Mouse (Mus musculus) kidney, embryonic 15.5 days (tissue): ENCODE measurements around the gene Car12. TPM values are rescaled to one million over a fixed set of nuclear protein-coding genes. Genes with fewer than 3 reads are reported as not detected.

Experiments
- ATAC-seq: fragments of 200-750 bp; cut with Nextera tagmentation; replicated peaks from 2 replicates; pipeline ENCODE4 v1.8.0; 2017; ENCODE audit warnings: moderate TSS enrichment; ENCODE audit not compliant: low FRiP score
- H3K27ac ChIP-seq: fragments of 300-500 bp; sonication (generic); 2 replicates; pipeline ENCODE4 v1.5.1; 2015; ENCODE audit warnings: mild to moderate bottlenecking, inconsistent platforms
- H3K27me3 ChIP-seq: fragments of 300-500 bp; sonication (generic); 2 replicates; pipeline ENCODE4 v1.6.1; 2015; ENCODE audit warnings: inconsistent platforms
- H3K36me3 ChIP-seq: fragments of 300-500 bp; sonication (generic); 2 replicates; pipeline ENCODE4 v1.6.1; 2015; ENCODE audit warnings: inconsistent platforms
- H3K4me1 ChIP-seq: fragments of 300-500 bp; sonication (generic); 2 replicates; pipeline ENCODE4 v1.6.1; 2015; ENCODE audit warnings: inconsistent platforms
- H3K4me2 ChIP-seq: fragments of 300-500 bp; sonication (generic); 2 replicates; pipeline ENCODE4 v1.6.1; 2015; ENCODE audit warnings: moderate library complexity, mild to moderate bottlenecking, inconsistent platforms
- H3K4me3 ChIP-seq: fragments of 300-500 bp; sonication (generic); replicated peaks from 2 replicates; pipeline ENCODE4 v1.5.1; 2015; ENCODE audit warnings: mild to moderate bottlenecking, inconsistent platforms
- H3K9ac ChIP-seq: fragments of 300-500 bp; sonication (generic); 2 replicates; pipeline ENCODE4 v1.6.1; 2015; ENCODE audit warnings: mild to moderate bottlenecking, inconsistent platforms
- H3K9me3 ChIP-seq: fragments of 300-500 bp; sonication (generic); replicated peaks from 2 replicates; pipeline ENCODE4 v1.6.1; 2016; ENCODE audit warnings: inconsistent platforms
- WGBS: fragments of 180-500 bp; shearing (Covaris S2); methylation state at CpG from one replicate; pipeline ENCODE4 v1.1.7; 2015; ENCODE audit warnings: mixed read lengths; 5-methylcytosine and 5-hydroxymethylcytosine counted together
- polyA plus RNA-seq: library from polyadenylated mRNA; unstranded; fragments of >200 nt; fragmentation: Nextera tagmentation; extraction: Ambion mirVana; gene quantifications from 2 replicates; pipeline ENCODE4 v1.2.1, GENCODE M21; 2015

The Car12 gene
- polyA plus RNA-seq, 1 experiment from 2014 or later: 14.5 TPM

- no peak for ATAC-seq
- no peak overlapping the region for H3K27ac ChIP-seq
- H3K27me3 ChIP-seq: peaks cover 33% of the 10 kb centered on the region
- 78% methylated on average over 2 of the region's 2 CpGs for WGBS
- H3K4me3 ChIP-seq: no peak overlapping the region
- H3K4me1 ChIP-seq: peaks cover 22% of the 10 kb centered on the region
- H3K9ac ChIP-seq: no peak overlapping the region
- 0 out of 2 replicates have a peak overlapping the region, but pooled peaks have one; percentile 1 for H3K4me2 ChIP-seq
- no peaks in the 10 kb centered on the region for H3K36me3 ChIP-seq
- H3K9me3 ChIP-seq: no peaks in the 10 kb centered on the region
Observed at GRCm38 (mm10) chr9:66715361-66715760, 1.9 kb downstream of the Car12 start.

GRCm38 (mm10) chr9:66716533-66716932, 3.0 kb downstream of the Car12 start:
- H3K9me3 ChIP-seq: no peaks in the 10 kb centered on the region
- H3K4me3 ChIP-seq: no peak overlapping the region
- peaks cover 22% of the 10 kb centered on the region for H3K4me1 ChIP-seq
- no peak overlapping the region for H3K9ac ChIP-seq
- ATAC-seq: no peak
- H3K27ac ChIP-seq: no peak overlapping the region
- 76% methylated on average over 3 of the region's 3 CpGs for WGBS
- H3K4me2 ChIP-seq: no peak overlapping the region
- H3K27me3 ChIP-seq: peaks cover 33% of the 10 kb centered on the region
- H3K36me3 ChIP-seq: no peaks in the 10 kb centered on the region

DNA sequence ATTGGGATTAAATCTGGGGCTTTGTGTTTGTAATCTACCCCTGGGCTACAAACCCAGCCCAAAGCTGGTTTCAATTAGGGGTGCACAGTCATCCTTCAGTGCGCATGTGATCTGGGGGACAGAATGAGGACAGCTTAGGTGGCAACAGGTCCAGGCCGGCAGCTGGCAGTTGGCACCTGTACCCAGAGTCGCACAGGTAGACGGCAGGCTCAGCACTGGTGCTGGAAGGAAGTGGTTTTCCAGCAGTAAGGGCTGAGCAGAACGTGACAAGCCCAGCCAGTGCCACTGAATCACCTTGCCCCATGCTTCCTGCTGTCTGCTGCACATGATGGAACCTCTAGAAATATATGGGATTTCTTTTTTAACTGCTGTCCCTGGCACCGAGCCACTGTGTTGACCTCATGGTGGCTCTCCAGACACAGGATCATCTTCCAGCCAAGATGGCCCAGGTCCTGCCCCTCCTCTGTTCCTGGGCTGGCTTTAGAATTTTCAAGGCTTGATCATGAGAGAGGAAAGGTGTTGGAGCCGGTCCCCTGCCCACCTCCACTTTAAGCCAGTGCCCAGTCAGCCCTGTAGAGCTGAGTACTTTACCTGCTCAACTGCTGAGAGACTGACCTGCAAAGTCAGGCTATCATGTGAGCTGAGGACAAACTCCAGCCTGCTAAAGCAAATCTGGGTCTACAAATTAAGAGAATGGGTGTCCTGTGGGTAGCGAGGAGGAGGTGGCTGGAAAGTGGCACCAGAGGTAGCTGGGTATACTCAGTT, 7.4 kb downstream of the Car12 start:
- Histone ChIP-seq H3K27ac (no peak overlapping the region), H3K4me3 (no peak overlapping the region), H3K4me2 (no peak overlapping the region), H3K4me1 (peaks cover 16% of the 10 kb centered on the region), H3K9me3 (no peaks in the 10 kb centered on the region), H3K9ac (no peak overlapping the region), H3K27me3 (peaks cover 4% of the 10 kb centered on the region; the same call in 1 of the 2 replicates), H3K36me3 (no peaks in the 10 kb centered on the region)
- WGBS: 83% methylated on average over 8 of the region's 8 CpGs
- no peak for ATAC-seq

DNA sequence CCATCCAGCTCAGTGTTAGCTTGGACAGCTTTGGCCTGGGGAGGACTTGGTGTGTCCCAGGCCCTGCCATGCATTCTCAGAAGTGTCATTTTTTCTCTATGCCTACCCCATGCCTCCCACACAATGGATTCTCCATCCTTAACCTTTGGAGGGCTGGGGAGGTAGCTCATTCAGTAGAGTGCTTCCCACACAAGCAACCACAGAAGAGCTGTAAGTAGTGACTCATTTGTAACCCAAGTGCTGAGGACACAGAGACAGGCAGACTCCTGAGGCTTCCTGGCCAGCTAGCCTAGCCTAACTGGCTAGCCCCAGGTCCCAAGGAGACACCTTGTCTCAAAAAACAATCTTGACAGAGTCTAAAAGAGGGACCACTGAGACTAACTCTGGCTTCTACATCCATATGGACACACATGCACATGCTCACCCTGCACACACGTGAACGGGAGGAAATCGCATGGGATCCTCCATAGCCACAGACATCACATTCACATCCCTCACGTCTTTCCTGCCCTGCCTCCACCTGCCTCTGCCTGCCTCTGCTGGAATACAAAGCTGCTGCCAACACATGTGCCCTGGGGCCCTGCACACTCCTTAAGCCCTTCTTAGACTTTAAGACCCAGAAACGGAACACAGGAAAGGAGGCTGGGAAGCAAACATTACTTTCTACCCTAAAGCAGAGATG, 8.8 kb downstream of the Car12 start:
- WGBS: 64% methylated on average over 5 of the region's 5 CpGs
- Histone ChIP-seq H3K9me3 (no peaks in the 10 kb centered on the region), H3K27me3 (no peaks in the 10 kb centered on the region), H3K36me3 (no peaks in the 10 kb centered on the region), H3K27ac (peak overlapping the region; percentile 32; the same call in 1 of the 2 replicates), H3K4me2 (no peak overlapping the region), H3K4me3 (no peak overlapping the region), H3K9ac (no peak overlapping the region), H3K4me1 (peaks cover 26% of the 10 kb centered on the region)
- no peak for ATAC-seq

DNA sequence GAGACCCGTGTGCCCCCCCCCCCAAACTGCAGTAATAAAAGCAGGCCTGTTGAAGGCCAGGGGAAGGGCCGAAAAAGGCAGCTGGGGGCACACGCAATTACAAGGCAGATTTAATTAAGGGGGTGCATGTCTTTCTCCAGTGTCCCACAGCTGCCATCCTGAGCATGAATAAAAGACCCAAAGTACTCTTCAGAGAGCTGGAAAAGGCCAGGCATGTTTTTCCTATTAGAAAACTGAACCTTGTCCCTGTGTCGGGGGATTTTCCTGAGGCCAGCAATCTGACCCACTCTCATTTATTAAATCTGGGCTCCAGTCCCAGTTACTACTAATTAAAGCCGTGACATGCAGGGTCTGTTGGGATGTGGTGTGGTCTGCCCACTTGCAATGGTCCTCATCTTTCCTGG, 9.4 kb downstream of the Car12 start:
- Histone ChIP-seq H3K27ac (peak overlapping the region; percentile 32; the same call in 1 of the 2 replicates), H3K4me2 (no peak overlapping the region), H3K27me3 (no peaks in the 10 kb centered on the region), H3K9ac (no peak overlapping the region), H3K36me3 (no peaks in the 10 kb centered on the region), H3K9me3 (no peaks in the 10 kb centered on the region), H3K4me1 (peaks cover 32% of the 10 kb centered on the region), H3K4me3 (no peak overlapping the region)
- 24% methylated on average over 5 of the region's 5 CpGs for WGBS
- no peak for ATAC-seq

DNA sequence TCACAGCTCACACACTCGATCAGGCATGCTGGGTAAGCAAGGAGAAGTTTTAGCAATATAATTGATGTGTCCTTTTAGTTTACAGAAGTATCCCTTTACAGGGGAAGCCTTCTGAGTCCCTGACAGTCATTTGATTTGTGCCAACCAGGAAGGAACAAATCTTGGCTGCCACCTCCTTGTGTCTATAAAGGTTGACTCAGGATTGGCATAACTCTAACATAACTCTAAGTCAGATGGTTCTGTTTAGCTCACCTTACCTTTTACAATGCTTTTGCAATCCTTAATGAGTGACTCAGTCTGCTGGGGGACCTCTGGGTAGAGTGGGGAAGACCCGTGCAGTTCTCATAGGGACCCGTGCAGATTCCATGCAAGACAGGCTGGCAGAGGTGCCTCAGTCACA, 12.1 kb downstream of the Car12 start:
- WGBS: 44% methylated on average over 3 of the region's 3 CpGs
- H3K9ac ChIP-seq: no peak overlapping the region
- H3K4me2 ChIP-seq: no peak overlapping the region
- H3K4me3 ChIP-seq: no peak overlapping the region
- no peaks in the 10 kb centered on the region for H3K27me3 ChIP-seq
- H3K9me3 ChIP-seq: no peaks in the 10 kb centered on the region
- H3K27ac ChIP-seq: no peak overlapping the region
- no peaks in the 10 kb centered on the region for H3K36me3 ChIP-seq
- H3K4me1 ChIP-seq: peaks cover 45% of the 10 kb centered on the region
- no peak for ATAC-seq

DNA sequence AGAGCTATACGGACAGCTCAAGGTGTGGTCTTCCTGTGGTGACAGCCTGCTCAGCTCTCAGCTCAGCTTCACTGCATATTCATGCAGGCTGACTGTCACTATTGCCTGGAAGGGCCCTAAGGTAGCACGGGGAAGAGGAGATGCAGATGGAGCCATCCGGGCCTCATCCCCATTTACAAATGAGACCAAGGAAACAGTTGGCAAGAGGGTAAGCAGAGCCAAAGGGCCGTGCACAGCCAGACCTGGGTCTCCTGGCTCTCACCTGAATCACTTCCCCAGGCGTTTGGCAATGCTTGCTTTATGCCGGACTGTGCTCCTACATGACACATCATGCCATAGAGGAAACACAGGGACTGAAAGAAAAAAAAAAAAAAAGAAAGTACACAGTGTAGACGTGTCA, 13.8 kb downstream of the Car12 start:
- Histone ChIP-seq H3K27ac (0 out of 2 replicates have a peak overlapping the region, but pooled peaks have one; percentile 7), H3K9ac (no peak overlapping the region), H3K4me1 (peaks cover 52% of the 10 kb centered on the region), H3K4me3 (no peak overlapping the region), H3K4me2 (no peak overlapping the region), H3K36me3 (no peaks in the 10 kb centered on the region), H3K9me3 (no peaks in the 10 kb centered on the region), H3K27me3 (no peaks in the 10 kb centered on the region)
- no peak for ATAC-seq
- WGBS: 62% methylated on average over 7 of the region's 7 CpGs

DNA sequence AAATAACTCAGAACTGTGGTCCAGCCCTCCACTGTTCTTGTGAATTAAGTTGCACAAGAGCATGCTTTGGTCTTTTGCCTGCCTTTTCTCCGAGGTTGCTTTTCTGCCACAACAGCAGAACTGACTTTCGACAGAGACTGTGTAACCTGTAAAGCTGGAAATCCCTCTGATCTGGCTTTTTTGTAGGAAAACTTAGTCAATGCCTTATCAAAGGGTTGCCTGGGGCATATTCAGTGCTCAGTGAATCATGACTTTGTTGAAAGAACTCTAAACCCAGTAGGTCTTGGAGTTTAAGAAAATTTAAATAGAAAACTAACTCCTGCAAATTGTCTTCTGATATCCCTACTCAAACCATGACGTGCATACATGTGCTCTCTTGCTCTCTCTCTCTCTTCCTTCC, 17.1 kb downstream of the Car12 start:
- H3K27me3 ChIP-seq: no peaks in the 10 kb centered on the region
- H3K9ac ChIP-seq: no peak overlapping the region
- WGBS: 58% methylated on average over 3 of the region's 3 CpGs
- ATAC-seq: no peak
- no peak overlapping the region for H3K4me3 ChIP-seq
- H3K27ac ChIP-seq: peak overlapping the region; percentile 22; the same call in 1 of the 2 replicates
- H3K4me2 ChIP-seq: no peak overlapping the region
- H3K4me1 ChIP-seq: peaks cover 61% of the 10 kb centered on the region
- no peaks in the 10 kb centered on the region for H3K9me3 ChIP-seq
- H3K36me3 ChIP-seq: no peaks in the 10 kb centered on the region

DNA sequence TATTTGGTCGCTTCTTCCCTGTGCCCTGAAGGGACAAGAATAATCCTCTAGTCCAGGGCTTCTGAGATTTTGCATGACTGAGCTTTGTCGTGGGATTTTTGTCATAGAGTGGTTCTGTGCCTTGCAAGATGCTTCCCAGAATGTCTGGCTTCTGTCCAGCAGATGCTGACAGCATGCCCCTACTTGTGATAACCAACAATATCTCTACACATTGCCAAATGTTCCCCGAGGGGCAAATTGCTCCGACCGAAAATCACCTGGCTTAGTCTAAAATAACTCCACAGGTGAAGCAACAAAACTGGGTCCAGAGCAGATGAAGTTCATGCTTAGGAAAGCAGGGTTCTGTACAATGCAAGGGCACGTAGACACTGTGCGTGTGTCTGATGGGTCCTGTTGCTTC, 17.8 kb downstream of the Car12 start:
- Histone ChIP-seq H3K4me3 (no peak overlapping the region), H3K27me3 (no peaks in the 10 kb centered on the region), H3K4me1 (peaks cover 60% of the 10 kb centered on the region), H3K36me3 (no peaks in the 10 kb centered on the region), H3K9me3 (no peaks in the 10 kb centered on the region), H3K4me2 (no peak overlapping the region), H3K9ac (no peak overlapping the region), H3K27ac (no peak overlapping the region)
- WGBS: 73% methylated on average over 7 of the region's 7 CpGs
- no peak for ATAC-seq

DNA sequence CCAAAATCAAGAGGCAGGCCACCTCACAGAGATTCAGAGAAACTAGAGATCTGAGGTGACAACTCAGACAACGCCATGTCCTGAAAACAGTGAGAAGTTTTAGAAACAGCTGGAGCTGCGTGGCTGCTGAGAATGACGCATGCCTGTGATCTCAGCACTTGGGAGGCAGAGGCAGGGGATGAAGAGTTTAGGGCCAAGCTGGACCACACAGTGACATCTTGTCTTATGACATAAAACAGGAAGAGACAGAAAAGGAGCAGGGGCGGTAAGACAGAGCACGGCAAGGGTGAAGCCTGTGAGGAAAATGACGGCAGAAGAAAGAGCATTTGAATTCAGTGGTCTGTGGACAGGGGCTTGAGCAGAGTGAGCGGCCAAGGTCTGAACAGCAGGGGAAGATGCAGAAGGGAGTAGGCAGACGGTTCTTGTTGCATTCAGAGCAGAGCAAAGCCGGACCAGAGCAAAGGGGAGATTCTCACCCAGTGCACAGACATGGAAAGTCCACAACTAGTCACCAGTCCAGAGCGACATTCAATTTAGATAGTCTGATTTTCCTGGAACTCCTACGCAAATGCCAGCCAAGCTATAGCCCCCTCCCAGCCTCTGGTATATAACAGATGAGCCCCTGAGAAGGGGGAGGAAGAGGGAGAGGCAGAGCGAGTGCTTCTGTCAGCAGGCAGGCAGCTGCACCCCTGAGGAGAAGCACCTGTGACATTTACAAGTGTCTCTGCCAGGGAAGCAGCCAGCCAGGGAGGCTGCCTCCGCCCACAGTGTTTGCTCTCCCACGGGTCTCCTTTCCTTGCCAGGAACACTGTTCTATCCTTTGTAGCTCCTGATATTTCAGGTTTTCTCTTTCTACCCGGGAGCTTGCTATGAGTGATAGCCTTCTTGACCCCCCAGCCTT, 19.6 kb downstream of the Car12 start:
- Histone ChIP-seq H3K4me1 (peaks cover 52% of the 10 kb centered on the region), H3K4me3 (no peak overlapping the region), H3K36me3 (no peaks in the 10 kb centered on the region), H3K9me3 (no peaks in the 10 kb centered on the region), H3K27me3 (no peaks in the 10 kb centered on the region), H3K4me2 (peak overlapping the region; percentile 12; the same call in 1 of the 2 replicates), H3K9ac (no peak overlapping the region), H3K27ac (peak overlapping the region; percentile 68)
- ATAC-seq: peak; percentile 77
- 26% methylated on average over 15 of the region's 15 CpGs for WGBS

GRCm38 (mm10) chr9:66734568-66734967, 21.1 kb downstream of the Car12 start:
- Histone ChIP-seq H3K9ac (no peak overlapping the region), H3K36me3 (no peaks in the 10 kb centered on the region), H3K4me3 (no peak overlapping the region), H3K27me3 (no peaks in the 10 kb centered on the region), H3K27ac (no peak overlapping the region; the same call in 1 of the 2 replicates), H3K4me1 (peaks cover 43% of the 10 kb centered on the region), H3K4me2 (no peak overlapping the region), H3K9me3 (no peaks in the 10 kb centered on the region)
- no peak for ATAC-seq
- 76% methylated on average over 6 of the region's 6 CpGs for WGBS
